26 mouse cellular contexts compared by ENCODE assay signal in the genomic region with DNA sequence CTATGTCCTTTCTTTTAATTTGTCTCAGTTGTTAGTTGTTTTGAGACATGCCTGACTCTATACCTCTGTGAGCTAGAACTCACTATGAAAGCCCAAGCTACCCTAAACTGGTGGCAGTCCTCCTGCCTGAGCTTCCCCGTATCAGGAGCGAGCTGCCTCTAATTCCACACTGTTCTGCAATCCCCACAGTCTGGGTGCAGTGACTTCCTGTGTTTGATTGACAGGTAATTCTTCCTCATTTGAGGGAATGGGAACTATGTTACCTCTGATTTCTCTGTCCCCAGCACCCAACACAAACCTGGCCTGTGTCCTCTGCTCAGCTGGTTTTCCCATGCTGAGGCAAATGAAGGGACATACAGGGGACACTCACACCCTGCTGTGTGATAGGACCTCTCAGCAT. TPM values are rescaled to one million over a fixed set of nuclear protein-coding genes. Genes with fewer than 3 reads are reported as not detected.
A peak's percentile ranks its signal among the peaks of the same experiment; 100 is the strongest.
DNase-seq lines count a peak whose midpoint lies in the region; ATAC-seq and TF ChIP-seq lines count a peak whose summit lies in the region.
"Had no signal": no experiment of that assay in that cellular context is flagged by ENCODE, and none has a peak within 500 bp of the region (broad histone marks: within the 10 kb centered on the region; RNA-seq: fewer than 3 reads in every experiment).

No protein-coding gene starts in this region.

- TF ChIP-seq POLR2A in kidney, adult 2 months (IDR thresholded peaks at IDR 0.05; ENCODE audit: low read depth, low read length) = no peak

- 0 out of 2 replicates have a peak overlapping the region, but pooled peaks have one; percentile 10 for H3K9ac ChIP-seq in kidney, embryonic 16.5 days (replicated peaks; ENCODE audit: low read length)
- no peak overlapping the region for H3K9ac ChIP-seq in intestine, postnatal 0 days (ENCODE audit: low read depth, low read length)
- H3K9ac ChIP-seq in stomach, postnatal 0 days (ENCODE audit: low read length) = no peak overlapping the region
- H3K9ac ChIP-seq: heart, embryonic 15.5 days; hindbrain, embryonic 14.5 days had no signal

- no peak for TF ChIP-seq EP300 in stomach, postnatal 0 days (optimal IDR thresholded peaks at IDR 0.05)

- ATAC-seq in kidney, embryonic 16.5 days (ENCODE audit: low FRiP score, low TSS enrichment) = no peak
- peak; percentile 69 for ATAC-seq in granulocyte monocyte progenitor cell, adult 5-6 weeks (replicated peaks; ENCODE audit: poor library complexity, severe bottlenecking)
- 0 out of 2 replicates have a peak, but pooled peaks have one; percentile 0 for ATAC-seq in intestine, postnatal 0 days
- no peak for ATAC-seq in stomach, postnatal 0 days (ENCODE audit: low FRiP score, low TSS enrichment)
- ATAC-seq: CD4-positive, CD25-positive, alpha-beta regulatory T cell, adult 4 months; forebrain, embryonic 14.5 days had no signal

- H3K27ac ChIP-seq in kidney, embryonic 16.5 days (ENCODE audit: low read length) = no peak overlapping the region
- no peak overlapping the region for H3K27ac ChIP-seq in kidney, adult 2 months (ENCODE audit: insufficient read depth, low read depth, low read length)
- H3K27ac ChIP-seq in intestine, postnatal 0 days (ENCODE audit: low read depth, low read length) = peak overlapping the region; percentile 50; the same call in 1 of the 2 replicates
- H3K27ac ChIP-seq in stomach, postnatal 0 days (replicated peaks) = 0 out of 2 replicates have a peak overlapping the region, but pooled peaks have one; percentile 40
- H3K27ac ChIP-seq: embryonic facial prominence, embryonic 10.5 days; heart, adult 2 months; heart, embryonic 15.5 days; hindbrain, embryonic 14.5 days had no signal

- H3K9me3 ChIP-seq in kidney, embryonic 16.5 days (ENCODE audit: low read length) = no peaks in the 10 kb centered on the region
- H3K9me3 ChIP-seq in intestine, postnatal 0 days (ENCODE audit: control insufficient read depth) = no peaks in the 10 kb centered on the region
- no peaks in the 10 kb centered on the region for H3K9me3 ChIP-seq in stomach, postnatal 0 days (ENCODE audit: control insufficient read depth, low read length)
- H3K9me3 ChIP-seq: embryonic facial prominence, embryonic 10.5 days; forebrain, embryonic 10.5 days; G1E; heart, embryonic 15.5 days; hindbrain, embryonic 10.5 days had no signal

- no peaks in the 10 kb centered on the region for H3K27me3 ChIP-seq in kidney, embryonic 16.5 days (ENCODE audit: insufficient read depth, low read length)
- no peaks in the 10 kb centered on the region for H3K27me3 ChIP-seq in kidney, adult 2 months (replicated peaks; ENCODE audit: control insufficient read depth, insufficient read depth, low read length)
- no peaks in the 10 kb centered on the region for H3K27me3 ChIP-seq in intestine, postnatal 0 days (replicated peaks; ENCODE audit: control insufficient read depth, insufficient read depth, low read length)
- no peaks in the 10 kb centered on the region for H3K27me3 ChIP-seq in stomach, postnatal 0 days (ENCODE audit: control insufficient read depth, insufficient read depth, low read length)

- no peak overlapping the region for H3K4me2 ChIP-seq in kidney, embryonic 16.5 days (replicated peaks; ENCODE audit: low read depth, low read length)
- no peak overlapping the region for H3K4me2 ChIP-seq in intestine, postnatal 0 days (replicated peaks; ENCODE audit: low read depth)
- no peak overlapping the region for H3K4me2 ChIP-seq in stomach, postnatal 0 days (replicated peaks; ENCODE audit: low read depth)
- H3K4me2 ChIP-seq: heart, embryonic 11.5 days; heart, embryonic 15.5 days; hindbrain, embryonic 14.5 days had no signal

- H3K4me1 ChIP-seq in kidney, embryonic 16.5 days (ENCODE audit: insufficient read depth, low read length) = peaks cover 15% of the 10 kb centered on the region
- no peaks in the 10 kb centered on the region for H3K4me1 ChIP-seq in kidney, adult 2 months (ENCODE audit: control insufficient read depth, insufficient read depth, low read length)
- peaks cover 15% of the 10 kb centered on the region for H3K4me1 ChIP-seq in intestine, postnatal 0 days (replicated peaks; ENCODE audit: control insufficient read depth, insufficient read depth, low read length)
- H3K4me1 ChIP-seq in stomach, postnatal 0 days (replicated peaks; ENCODE audit: control insufficient read depth, insufficient read depth) = peaks cover 5% of the 10 kb centered on the region; the same call in 1 of the 2 replicates
- H3K4me1 ChIP-seq: heart, embryonic 15.5 days had no signal

- DNase-seq in kidney, adult 2 months = no peak
- DNase-seq in stomach, postnatal 0 days (ENCODE audit: low spot score) = no peak
- no peak for DNase-seq in left cerebral cortex, postnatal 10 days (ENCODE audit: extremely low spot score in 1 of 2, low spot score in 2 of 2)
- DNase-seq in lung, postnatal 4 days = no peak
- DNase-seq: adrenal gland, postnatal 10 days; B cell, adult 2 months; cerebellum, adult 11 months; cerebellum, adult 9-10 months; cerebellum, postnatal 36 days; gastrocnemius, postnatal 10 days; heart, adult 2 months; heart, postnatal 14 days had no signal

- 86% methylated on average over 2 of the region's 2 CpGs for WGBS in kidney, embryonic 16.5 days
- 79% methylated on average over 2 of the region's 2 CpGs for WGBS in kidney, adult 2 months
- 57% methylated on average over 2 of the region's 2 CpGs for WGBS in intestine, postnatal 0 days
- WGBS in stomach, postnatal 0 days = 65% methylated on average over 2 of the region's 2 CpGs

- no peaks in the 10 kb centered on the region for H3K36me3 ChIP-seq in kidney, embryonic 16.5 days (ENCODE audit: insufficient read depth, low read length)
- no peaks in the 10 kb centered on the region for H3K36me3 ChIP-seq in kidney, adult 2 months (ENCODE audit: control insufficient read depth, insufficient read depth, low read length)
- no peaks in the 10 kb centered on the region for H3K36me3 ChIP-seq in intestine, postnatal 0 days (ENCODE audit: control insufficient read depth, insufficient read depth)
- H3K36me3 ChIP-seq in stomach, postnatal 0 days (ENCODE audit: control insufficient read depth, insufficient read depth, low read length) = no peaks in the 10 kb centered on the region
- H3K36me3 ChIP-seq: embryonic facial prominence, embryonic 10.5 days; forebrain, embryonic 10.5 days; heart, embryonic 15.5 days; hindbrain, embryonic 10.5 days had no signal

- H3K4me3 ChIP-seq in kidney, embryonic 16.5 days (ENCODE audit: low read length) = no peak overlapping the region
- no peak overlapping the region for H3K4me3 ChIP-seq in kidney, adult 2 months (ENCODE audit: insufficient read depth, low read depth, low read length)
- H3K4me3 ChIP-seq in intestine, postnatal 0 days (ENCODE audit: low read depth, low read length) = no peak overlapping the region
- H3K4me3 ChIP-seq in stomach, postnatal 0 days (ENCODE audit: low read depth, low read length) = no peak overlapping the region
- H3K4me3 ChIP-seq: embryonic facial prominence, embryonic 10.5 days; erythroblast, embryonic 14.5 days; forebrain, embryonic 10.5 days; heart, adult 2 months; heart, embryonic 15.5 days; hindbrain, embryonic 10.5 days had no signal

- intact Hi-C loops in left cerebral cortex, postnatal 10 days (cut with DNase I) = no loop called here

- no peak for TF ChIP-seq CTCF in kidney, adult 2 months (conservative IDR thresholded peaks at IDR 0.05; ENCODE audit: insufficient read depth, insufficient read length, low read depth, low read length)
- no peak for TF ChIP-seq CTCF in intestine, postnatal 0 days (IDR thresholded peaks at IDR 0.05; ENCODE audit: low read depth)
- no peak for TF ChIP-seq CTCF in stomach, postnatal 0 days (IDR thresholded peaks at IDR 0.05; ENCODE audit: low read depth)

RNA-seq across cellular contexts. Expression of a gene that starts 27.9 kb away (rescaled TPM):
- polyA plus RNA-seq in kidney, embryonic 16.5 days (2015; fragmentation: Nextera tagmentation; extraction: Ambion mirVana) = 53.6 and 56.5 TPM in 2 replicates
- 10.0 and 14.7 TPM in 2 replicates for polyA plus RNA-seq in kidney, adult 2 months (2012; rRNA removed)
- total RNA-seq in granulocyte monocyte progenitor cell, adult 5-6 weeks (2014; fragmentation: Nextera tagmentation) = not detected in 2 replicates
- total RNA-seq in granulocyte monocyte progenitor cell, adult 5-6 weeks (2017) = not detected in 2 replicates
- polyA plus RNA-seq in intestine, postnatal 0 days (2015; fragmentation: Nextera tagmentation; extraction: Ambion mirVana) = 9.0 and 9.3 TPM in 2 replicates
- 32.4 and 41.6 TPM in 2 replicates for polyA plus RNA-seq in stomach, postnatal 0 days (2015; fragmentation: Nextera tagmentation; extraction: Ambion mirVana)
- 1 to 10 TPM; 3.0 to 4.8 TPM for total RNA-seq in left cerebral cortex, postnatal 10 days (2021)

RNA-seq across cellular contexts. Expression of a gene that starts 58.2 kb away (rescaled TPM):
- 0.58 and 0.87 TPM in 2 replicates for polyA plus RNA-seq in kidney, embryonic 16.5 days (2015; fragmentation: Nextera tagmentation; extraction: Ambion mirVana)
- polyA plus RNA-seq in kidney, adult 2 months (2012; rRNA removed) = not detected in 2 replicates
- total RNA-seq in granulocyte monocyte progenitor cell, adult 5-6 weeks (2014; fragmentation: Nextera tagmentation) = 1.5 and 9.8 TPM in 2 replicates
- 0.82 and 2.2 TPM in 2 replicates for total RNA-seq in granulocyte monocyte progenitor cell, adult 5-6 weeks (2017)
- not detected in 2 replicates for polyA plus RNA-seq in intestine, postnatal 0 days (2015; fragmentation: Nextera tagmentation; extraction: Ambion mirVana)
- polyA plus RNA-seq in stomach, postnatal 0 days (2015; fragmentation: Nextera tagmentation; extraction: Ambion mirVana) = 0.47 and 1.1 TPM in 2 replicates
- under 1 TPM in 1 of 2 experiments, not detected in 1; 0.24 TPM for total RNA-seq in left cerebral cortex, postnatal 10 days (2021)
- total RNA-seq: gastrocnemius, postnatal 10 days; gastrocnemius, postnatal 4 days; heart, adult 2 months; heart, postnatal 14 days had no signal
- polyA plus RNA-seq: CD4-positive, CD25-positive, alpha-beta regulatory T cell, adult 4 months; heart, adult 2 months; heart, embryonic 15.5 days had no signal

Comparison
In these comparisons a context has a peak if more than half of its experiments do, and no peak if none do; other contexts are left out.
1. ATAC-seq: peak in granulocyte monocyte progenitor cell, adult 5-6 weeks (single experiment) and intestine, postnatal 0 days (single experiment); none in kidney, embryonic 16.5 days (single experiment) and stomach, postnatal 0 days (single experiment).
2. H3K27ac ChIP-seq: peak in intestine, postnatal 0 days (single experiment) and stomach, postnatal 0 days (single experiment); none in kidney, embryonic 16.5 days (single experiment) and kidney, adult 2 months (single experiment).